Mouse (Mus musculus) CH12.LX (cell line): ENCODE measurements around the gene Camk2b.

Experiments used
- CHD1 ChIP-seq: IDR thresholded peaks from 2 replicates; pipeline ENCODE4 v1.6.1; 2012; ENCODE audit warnings: low read depth, low read length, improper control_type of control experiment, inconsistent platforms
- CTCF ChIP-seq, 2 experiments: IDR thresholded peaks in 1 of 2; conservative IDR thresholded peaks in 1 of 2; 2 replicates each; pipeline ENCODE4 v1.5.1; 2011 to 2012; ENCODE audit warnings: low read depth in 2 of 2, low read length in 2 of 2, improper control_type of control experiment in 1 of 2, inconsistent platforms in 1 of 2, mild to moderate bottlenecking in 1 of 2, moderate library complexity in 1 of 2
- ELF1 ChIP-seq: IDR thresholded peaks from 2 replicates; pipeline ENCODE4 v1.6.1; 2014; ENCODE audit warnings: low read depth, mild to moderate bottlenecking, inconsistent platforms, low read length, improper control_type of control experiment
- PAX5 ChIP-seq: IDR thresholded peaks from 2 replicates; pipeline ENCODE4 v1.6.1; 2012; ENCODE audit warnings: low read length, inconsistent platforms, mixed read lengths
- POLR2A ChIP-seq: IDR thresholded peaks from 2 replicates; pipeline ENCODE4 v1.6.1; 2011; ENCODE audit warnings: low read depth, mild to moderate bottlenecking, improper control_type of control experiment, low read length
- RAD21 ChIP-seq: IDR thresholded peaks from 2 replicates; pipeline ENCODE4 v1.6.1; 2011; ENCODE audit warnings: low read depth, mild to moderate bottlenecking, low read length, improper control_type of control experiment, moderate library complexity
- RCOR1 ChIP-seq: conservative IDR thresholded peaks from 2 replicates; pipeline ENCODE4 v1.6.1; 2012; ENCODE audit warnings: low read depth, mild to moderate bottlenecking, inconsistent platforms, low read length, improper control_type of control experiment
- TCF12 ChIP-seq: IDR thresholded peaks from 2 replicates; pipeline ENCODE4 v1.6.1; 2014; ENCODE audit warnings: low read depth, mild to moderate bottlenecking, inconsistent platforms, low read length, improper control_type of control experiment
- ZNF384 ChIP-seq: IDR thresholded peaks from 2 replicates; pipeline ENCODE4 v1.6.1; 2012; ENCODE audit warnings: low read depth, low read length, improper control_type of control experiment, inconsistent platforms

DNA sequence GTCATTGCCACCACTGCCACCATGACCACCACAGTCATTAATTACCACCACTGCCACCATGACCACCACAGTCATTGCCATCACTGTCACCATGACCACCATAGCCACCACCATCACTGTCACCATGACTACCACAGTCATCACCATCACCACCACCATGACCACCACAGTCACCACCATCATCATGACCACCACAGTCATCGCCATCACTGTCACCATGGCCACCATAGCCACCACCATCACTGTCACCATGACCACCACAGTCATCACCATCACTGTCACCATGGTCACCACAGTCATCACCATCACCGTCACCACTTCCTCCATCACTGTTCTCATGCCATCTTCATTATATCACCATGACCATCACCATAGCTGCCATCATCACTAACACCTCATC is 67.7 kb downstream of the Camk2b start:
- no peak for TF ChIP-seq RAD21
- TF ChIP-seq CTCF (conservative IDR thresholded peaks at IDR 0.05 in 1 of 2, IDR thresholded peaks at IDR 0.05 in 1 of 2; ENCODE audit: low read depth in 2 of 2, low read length in 2 of 2): no peak
- TF ChIP-seq ZNF384: no peak
- TF ChIP-seq ELF1: no peak
- no peak for TF ChIP-seq PAX5
- TF ChIP-seq CHD1: no peak
- TF ChIP-seq POLR2A: no peak
- no peak for TF ChIP-seq TCF12
- TF ChIP-seq RCOR1: no peak
